16 mouse cellular contexts compared by ENCODE assay signal in the genomic region with DNA sequence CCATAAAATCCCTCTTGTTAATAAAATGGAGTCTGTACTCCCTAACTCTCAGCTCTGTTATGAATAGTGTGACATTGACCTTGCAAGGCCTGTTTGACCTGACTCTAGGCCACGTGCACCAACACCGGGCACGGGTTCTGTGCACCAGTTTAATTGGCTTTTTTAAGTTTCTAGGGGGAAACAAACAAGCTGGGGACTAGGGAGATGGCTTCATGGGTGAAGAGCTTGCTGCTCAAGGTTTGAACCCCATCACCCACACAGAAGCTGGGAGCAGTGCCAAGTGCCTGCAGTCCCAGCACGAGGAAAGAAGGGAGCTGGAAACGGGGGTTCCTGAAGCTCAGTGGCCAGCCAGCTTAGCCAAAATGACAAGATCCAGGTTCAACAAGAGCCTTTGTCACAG.
DNase-seq lines count a peak whose midpoint lies in the region; ATAC-seq lines count a peak whose summit lies in the region.
"Had no signal": no experiment of that assay in that cellular context is flagged by ENCODE, and none has a peak within 500 bp of the region (broad histone marks: within the 10 kb centered on the region; RNA-seq: fewer than 3 reads in every experiment).

No protein-coding gene starts in this region.

- H3K27me3 ChIP-seq in heart, embryonic 16.5 days (ENCODE audit: control insufficient read depth, insufficient read depth, low read length) = no peaks in the 10 kb centered on the region
- H3K27me3 ChIP-seq in midbrain, embryonic 15.5 days (replicated peaks) = no peaks in the 10 kb centered on the region
- H3K27me3 ChIP-seq in midbrain, embryonic 11.5 days (ENCODE audit: control insufficient read depth, insufficient read depth, low read length) = no peaks in the 10 kb centered on the region
- H3K27me3 ChIP-seq: CH12.LX; midbrain, embryonic 12.5 days; neural tube, embryonic 12.5 days had no signal

- peaks cover 45% of the 10 kb centered on the region for H3K36me3 ChIP-seq in heart, embryonic 16.5 days (ENCODE audit: control insufficient read depth, insufficient read depth)
- no peaks in the 10 kb centered on the region for H3K36me3 ChIP-seq in midbrain, embryonic 15.5 days (replicated peaks)
- no peaks in the 10 kb centered on the region for H3K36me3 ChIP-seq in midbrain, embryonic 11.5 days (ENCODE audit: control insufficient read depth, insufficient read depth, low read length)
- H3K36me3 ChIP-seq: midbrain, embryonic 12.5 days had no signal

- intact Hi-C loops in heart, postnatal 14 days (cut with DNase I) = no loop called here

- H3K9ac ChIP-seq in heart, embryonic 16.5 days (ENCODE audit: low read length) = peak overlapping the region; percentile 34
- H3K9ac ChIP-seq in midbrain, embryonic 15.5 days = no peak overlapping the region
- H3K9ac ChIP-seq in midbrain, embryonic 11.5 days (ENCODE audit: low read length) = no peak overlapping the region
- H3K9ac ChIP-seq: forebrain, postnatal 0 days; midbrain, embryonic 12.5 days; neural tube, embryonic 12.5 days had no signal

- no peak overlapping the region for H3K4me2 ChIP-seq in heart, embryonic 16.5 days (ENCODE audit: low read depth, low read length)
- H3K4me2 ChIP-seq in midbrain, embryonic 15.5 days = no peak overlapping the region
- H3K4me2 ChIP-seq in midbrain, embryonic 11.5 days = no peak overlapping the region
- H3K4me2 ChIP-seq: midbrain, embryonic 12.5 days; neural tube, embryonic 12.5 days had no signal

- H3K4me1 ChIP-seq in heart, embryonic 16.5 days (ENCODE audit: control insufficient read depth, insufficient read depth, low read length) = peaks cover 54% of the 10 kb centered on the region
- H3K4me1 ChIP-seq in midbrain, embryonic 15.5 days = no peaks in the 10 kb centered on the region
- H3K4me1 ChIP-seq in midbrain, embryonic 11.5 days (ENCODE audit: control insufficient read depth, insufficient read depth, low read length) = no peaks in the 10 kb centered on the region
- H3K4me1 ChIP-seq: neural tube, embryonic 12.5 days had no signal

- DNase-seq in heart, postnatal 14 days = no peak
- no peak for DNase-seq in midbrain, embryonic 11.5 days (ENCODE audit: low spot score, missing footprints)
- peak; percentile 75 to 87 for DNase-seq in kidney, adult 8-10 months
- peak; percentile 80 to 88 for DNase-seq in kidney, postnatal 36 days
- no peak for DNase-seq in natural killer cell, adult 2 months (ENCODE audit: low spot score in 2 of 2)
- DNase-seq: cerebellum, adult 2 months; forebrain, postnatal 0 days; gastrocnemius, postnatal 36 days had no signal

- H3K4me3 ChIP-seq in heart, embryonic 16.5 days (ENCODE audit: low read length) = no peak overlapping the region
- no peak overlapping the region for H3K4me3 ChIP-seq in midbrain, embryonic 15.5 days
- no peak overlapping the region for H3K4me3 ChIP-seq in midbrain, embryonic 11.5 days (ENCODE audit: low read depth, low read length)
- H3K4me3 ChIP-seq: erythroblast, embryonic 14.5 days; midbrain, embryonic 12.5 days; neural tube, embryonic 12.5 days had no signal

- H3K27ac ChIP-seq in heart, embryonic 16.5 days (ENCODE audit: low read length) = peak overlapping the region; percentile 90
- H3K27ac ChIP-seq in midbrain, embryonic 15.5 days = 0 out of 2 replicates have a peak overlapping the region, but pooled peaks have one; percentile 1
- H3K27ac ChIP-seq in midbrain, embryonic 11.5 days (ENCODE audit: low read depth, low read length) = no peak overlapping the region
- H3K27ac ChIP-seq: hindbrain, postnatal 0 days; midbrain, embryonic 12.5 days; neural tube, embryonic 12.5 days had no signal

- WGBS in heart, embryonic 16.5 days = 52% methylated on average over 5 of the region's 5 CpGs
- WGBS in midbrain, embryonic 15.5 days = 72% methylated on average over 5 of the region's 5 CpGs
- WGBS in midbrain, embryonic 11.5 days = 89% methylated on average over 5 of the region's 5 CpGs

- H3K9me3 ChIP-seq in heart, embryonic 16.5 days (replicated peaks; ENCODE audit: control insufficient read depth, low read length) = no peaks in the 10 kb centered on the region
- no peaks in the 10 kb centered on the region for H3K9me3 ChIP-seq in midbrain, embryonic 15.5 days
- no peaks in the 10 kb centered on the region for H3K9me3 ChIP-seq in midbrain, embryonic 11.5 days (ENCODE audit: control insufficient read depth, low read length)
- H3K9me3 ChIP-seq: midbrain, embryonic 12.5 days; neural tube, embryonic 12.5 days had no signal

- no peak for ATAC-seq in heart, embryonic 16.5 days (replicated peaks; ENCODE audit: extremely low read depth, insufficient read depth, low FRiP score)
- no peak for ATAC-seq in midbrain, embryonic 15.5 days (replicated peaks)
- no peak for ATAC-seq in midbrain, embryonic 11.5 days (ENCODE audit: low FRiP score)
- ATAC-seq in activated CD4-positive, CD25-positive, alpha-beta regulatory T cell, adult 4 months = no peak
- ATAC-seq: forebrain, postnatal 0 days; hindbrain, postnatal 0 days had no signal

Comparison
In these comparisons a context has a peak if more than half of its experiments do, and no peak if none do; other contexts are left out.
1. DNase-seq: peak in kidney, adult 8-10 months (2 of 2) and kidney, postnatal 36 days (2 of 2); none in heart, postnatal 14 days (0 of 2), midbrain, embryonic 11.5 days (single experiment) and natural killer cell, adult 2 months (0 of 2).